Mouse (Mus musculus): ENCODE data around the gene Fbxo42. TPM values are rescaled to one million over a fixed set of nuclear protein-coding genes. Genes with fewer than 3 reads are reported as not detected.
A peak's percentile ranks its signal among the peaks of the same experiment; 100 is the strongest.

Gene Fbxo42
- total RNA-seq (2017): 10.4 and 13.2 TPM in 2 replicates

GRCm38 (mm10) chr4:141147112-141148008 lies at the start of gene Fbxo42:
Gene Fbxo42 (plus strand): TSS chr4:141147913.
- peak; percentile 77 for ATAC-seq (replicated peaks; ENCODE audit: low read depth, poor library complexity, severe bottlenecking)

GRCm38 (mm10) chr4:141098935-141099334 lies 48.8 kb upstream of the Fbxo42 start:
- ATAC-seq (replicated peaks; ENCODE audit: low read depth, poor library complexity, severe bottlenecking): peak; percentile 59

- ATAC-seq (replicated peaks; ENCODE audit: low read depth, poor library complexity, severe bottlenecking): no peak
Measured at GRCm38 (mm10) chr4:141099956-141100355, 47.8 kb upstream of the Fbxo42 start.

GRCm38 (mm10) chr4:141101291-141101690 lies 46.4 kb upstream of the Fbxo42 start:
- ATAC-seq (replicated peaks; ENCODE audit: low read depth, poor library complexity, severe bottlenecking): no peak

GRCm38 (mm10) chr4:141101855-141102254 lies 45.9 kb upstream of the Fbxo42 start:
- ATAC-seq (replicated peaks; ENCODE audit: low read depth, poor library complexity, severe bottlenecking): no peak

GRCm38 (mm10) chr4:141106526-141107183 lies 41.1 kb upstream of the Fbxo42 start:
- no peak for ATAC-seq (replicated peaks; ENCODE audit: low read depth, poor library complexity, severe bottlenecking)

GRCm38 (mm10) chr4:141108196-141108732 lies 39.4 kb upstream of the Fbxo42 start:
- no peak for ATAC-seq (replicated peaks; ENCODE audit: low read depth, poor library complexity, severe bottlenecking)

- ATAC-seq (replicated peaks; ENCODE audit: low read depth, poor library complexity, severe bottlenecking): no peak
Measured at GRCm38 (mm10) chr4:141113831-141114230, 33.9 kb upstream of the Fbxo42 start.

GRCm38 (mm10) chr4:141114521-141114981 lies 33.2 kb upstream of the Fbxo42 start:
- ATAC-seq (replicated peaks; ENCODE audit: low read depth, poor library complexity, severe bottlenecking): no peak

GRCm38 (mm10) chr4:141115398-141115797 lies 32.3 kb upstream of the Fbxo42 start:
- ATAC-seq (replicated peaks; ENCODE audit: low read depth, poor library complexity, severe bottlenecking): no peak

- ATAC-seq (replicated peaks; ENCODE audit: low read depth, poor library complexity, severe bottlenecking): no peak
Measured at GRCm38 (mm10) chr4:141118691-141119090, 29.0 kb upstream of the Fbxo42 start.

GRCm38 (mm10) chr4:141120700-141121099 lies 27.0 kb upstream of the Fbxo42 start:
- ATAC-seq (replicated peaks; ENCODE audit: low read depth, poor library complexity, severe bottlenecking): peak; percentile 69

- no peak for ATAC-seq (replicated peaks; ENCODE audit: low read depth, poor library complexity, severe bottlenecking)
Measured at GRCm38 (mm10) chr4:141122663-141123062, 25.1 kb upstream of the Fbxo42 start.

- no peak for ATAC-seq (replicated peaks; ENCODE audit: low read depth, poor library complexity, severe bottlenecking)
Measured at GRCm38 (mm10) chr4:141123065-141123464, 24.6 kb upstream of the Fbxo42 start.

- ATAC-seq (replicated peaks; ENCODE audit: low read depth, poor library complexity, severe bottlenecking): no peak
Measured at GRCm38 (mm10) chr4:141129190-141129710, 18.5 kb upstream of the Fbxo42 start.

- no peak for ATAC-seq (replicated peaks; ENCODE audit: low read depth, poor library complexity, severe bottlenecking)
Measured at GRCm38 (mm10) chr4:141130704-141131342, 16.9 kb upstream of the Fbxo42 start.

- no peak for ATAC-seq (replicated peaks; ENCODE audit: low read depth, poor library complexity, severe bottlenecking)
Measured at GRCm38 (mm10) chr4:141131531-141132061, 16.1 kb upstream of the Fbxo42 start.

- ATAC-seq (replicated peaks; ENCODE audit: low read depth, poor library complexity, severe bottlenecking): no peak
Measured at GRCm38 (mm10) chr4:141132191-141132590, 15.5 kb upstream of the Fbxo42 start.

- no peak for ATAC-seq (replicated peaks; ENCODE audit: low read depth, poor library complexity, severe bottlenecking)
Measured at GRCm38 (mm10) chr4:141133227-141133626, 14.5 kb upstream of the Fbxo42 start.

- no peak for ATAC-seq (replicated peaks; ENCODE audit: low read depth, poor library complexity, severe bottlenecking)
Measured at GRCm38 (mm10) chr4:141134031-141134441, 13.7 kb upstream of the Fbxo42 start.

All from common myeloid progenitor, adult 5-6 weeks (primary cell).